Mouse (Mus musculus) left cerebral cortex, postnatal 4 days (tissue): Measurements from ENCODE around the gene Serpind1. TPM values are rescaled to one million over a fixed set of nuclear protein-coding genes. Genes with fewer than 3 reads are reported as not detected.
A peak's percentile ranks its signal among the peaks of the same experiment; 100 is the strongest.

Experiments
- DNase-seq: peaks from one replicate; pipeline ENCODE4 v3.0.0-alpha.2; 2022
- intact Hi-C: fragments of 180-260 bp; cut with DNase I; formaldehyde crosslinking; loops from one replicate; pipeline ENCODE4 v1.15.1; 2025
- total RNA-seq, 2 experiments: library from RNA; stranded (reverse); gene quantifications; 2 replicates each; pipeline ENCODE4 v1.2.3; 2021

The Serpind1 gene
- total RNA-seq = 1 to 10 TPM; 2.7 to 2.8 TPM

DNA sequence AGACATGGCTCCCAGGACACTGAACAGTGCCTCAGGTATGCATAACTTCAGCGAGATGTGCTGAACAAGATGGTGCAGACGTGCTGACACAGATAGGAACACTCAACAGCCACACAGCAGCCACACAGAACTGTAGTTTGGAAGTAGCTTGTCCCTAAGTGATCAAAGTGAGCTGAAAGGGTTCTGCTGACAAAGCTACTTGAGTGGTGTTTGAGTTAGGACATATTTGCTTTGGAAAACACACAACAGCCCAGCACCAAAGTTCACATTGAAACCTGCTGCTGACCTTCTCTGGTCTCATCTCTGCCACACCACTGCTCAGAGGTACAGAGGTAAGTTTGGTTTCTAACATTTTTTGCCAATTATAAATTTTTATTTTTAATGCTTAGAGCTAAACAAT is at the start of gene Serpind1:
TSS of gene Serpind1 (plus strand) at position 256 of the 400 bp plus-strand sequence.
- intact Hi-C loops = no loop called here

DNA sequence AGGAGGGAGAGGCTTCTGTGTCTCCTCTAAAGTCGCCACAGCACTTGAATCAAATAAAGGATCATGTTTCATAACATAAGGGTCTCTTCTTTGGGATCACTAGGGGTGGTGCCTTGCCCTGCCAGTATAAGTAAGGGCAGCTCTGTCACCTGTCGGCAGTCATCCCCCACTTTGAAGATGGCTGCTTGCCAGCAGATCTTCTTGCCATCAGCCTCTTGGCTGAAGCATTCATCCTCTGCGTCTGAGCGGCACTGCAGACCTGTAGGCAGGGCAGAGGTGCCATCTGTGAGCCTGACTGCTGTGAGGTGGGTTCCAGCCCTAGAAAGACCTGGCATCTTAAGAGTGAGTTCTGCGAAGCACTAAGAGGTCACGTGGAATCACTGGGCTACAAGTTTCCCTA is 48.0 kb upstream of the Serpind1 start:
- no peak for DNase-seq
- intact Hi-C loops = no loop called here

More for the DNA sequence above, at the start of gene Serpind1:
- DNase-seq = no peak

DNA sequence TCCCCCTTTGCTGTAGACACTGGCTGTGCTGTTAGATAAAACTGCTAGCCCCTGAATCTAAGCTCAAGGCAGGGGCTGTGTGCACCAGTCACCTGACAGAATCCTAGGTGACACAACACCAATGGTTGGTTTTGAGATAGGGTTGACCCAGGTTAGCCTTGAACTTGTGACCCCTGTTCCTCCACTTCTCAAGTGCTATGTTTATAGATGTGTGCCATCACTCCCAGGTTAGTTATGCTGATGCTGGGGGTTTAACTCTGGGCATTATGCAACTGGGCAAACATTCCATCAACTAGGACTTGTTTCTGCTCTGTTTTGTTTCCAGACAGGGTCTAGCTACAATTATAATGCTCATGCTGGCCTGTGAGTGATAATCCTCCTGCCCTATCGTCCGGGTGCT is 44.1 kb upstream of the Serpind1 start:
- DNase-seq = no peak
- intact Hi-C loops = no loop called here

DNA sequence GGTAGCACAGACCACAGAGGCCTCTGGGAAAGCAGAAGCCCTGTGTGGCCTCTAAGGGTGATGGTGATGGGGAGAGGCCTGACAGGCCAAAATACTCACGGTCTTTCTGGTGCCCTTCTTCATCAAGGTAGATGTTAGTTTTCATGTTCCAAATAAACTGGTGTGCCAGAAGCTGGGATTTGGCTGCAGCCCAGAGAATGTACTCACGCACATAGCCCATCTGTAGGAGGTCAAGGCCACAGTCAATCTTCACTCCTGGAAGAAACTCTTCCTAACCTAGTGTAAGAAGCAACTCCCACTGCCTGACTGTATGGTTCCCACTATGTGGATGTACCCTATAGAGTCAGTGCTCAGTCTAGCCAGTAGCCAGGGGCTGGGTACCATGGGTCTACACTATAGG is 40.2 kb upstream of the Serpind1 start:
- no peak for DNase-seq
- intact Hi-C loops = no loop called here

DNA sequence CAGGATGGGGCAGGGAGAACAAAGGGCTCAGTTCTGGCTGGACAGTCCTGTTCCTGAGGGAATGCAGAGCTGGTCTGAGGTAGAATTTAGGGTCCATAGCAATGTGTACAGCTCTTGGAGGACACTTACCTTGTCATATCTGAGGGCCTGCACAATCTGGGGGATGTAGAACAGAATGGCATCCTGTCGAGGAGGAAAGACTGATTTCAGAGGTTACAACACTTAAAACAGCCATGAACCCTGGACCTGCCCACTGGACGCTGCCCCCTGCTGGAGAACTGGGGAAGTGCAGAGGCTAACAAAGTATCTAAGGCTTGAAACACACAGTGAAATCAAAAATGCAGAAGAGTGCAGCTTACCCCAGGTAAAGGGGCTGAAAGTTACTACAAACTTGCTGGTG is 38.4 kb upstream of the Serpind1 start:
- intact Hi-C loops = no loop called here
- DNase-seq = peak; percentile 78

DNA sequence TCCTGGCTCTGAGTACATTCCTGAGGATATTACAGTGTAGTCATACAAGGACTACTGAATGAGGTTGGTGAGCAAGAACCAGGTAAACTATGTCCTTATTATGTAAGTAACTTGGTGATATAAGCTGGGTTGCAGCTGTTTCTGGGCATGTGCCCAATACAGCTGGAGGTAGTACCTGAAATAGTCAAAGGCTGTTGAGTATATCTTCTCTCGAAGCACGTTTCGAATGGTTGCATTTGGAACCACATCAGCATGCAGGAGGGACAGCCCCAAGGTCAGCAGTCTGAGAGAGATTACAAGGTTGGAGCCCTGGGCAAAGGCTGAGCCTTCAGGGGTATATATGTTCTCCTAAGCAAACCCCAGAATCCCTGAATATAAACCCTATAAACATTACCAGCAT is 30.4 kb upstream of the Serpind1 start:
- intact Hi-C loops = no loop called here
- DNase-seq = no peak

DNA sequence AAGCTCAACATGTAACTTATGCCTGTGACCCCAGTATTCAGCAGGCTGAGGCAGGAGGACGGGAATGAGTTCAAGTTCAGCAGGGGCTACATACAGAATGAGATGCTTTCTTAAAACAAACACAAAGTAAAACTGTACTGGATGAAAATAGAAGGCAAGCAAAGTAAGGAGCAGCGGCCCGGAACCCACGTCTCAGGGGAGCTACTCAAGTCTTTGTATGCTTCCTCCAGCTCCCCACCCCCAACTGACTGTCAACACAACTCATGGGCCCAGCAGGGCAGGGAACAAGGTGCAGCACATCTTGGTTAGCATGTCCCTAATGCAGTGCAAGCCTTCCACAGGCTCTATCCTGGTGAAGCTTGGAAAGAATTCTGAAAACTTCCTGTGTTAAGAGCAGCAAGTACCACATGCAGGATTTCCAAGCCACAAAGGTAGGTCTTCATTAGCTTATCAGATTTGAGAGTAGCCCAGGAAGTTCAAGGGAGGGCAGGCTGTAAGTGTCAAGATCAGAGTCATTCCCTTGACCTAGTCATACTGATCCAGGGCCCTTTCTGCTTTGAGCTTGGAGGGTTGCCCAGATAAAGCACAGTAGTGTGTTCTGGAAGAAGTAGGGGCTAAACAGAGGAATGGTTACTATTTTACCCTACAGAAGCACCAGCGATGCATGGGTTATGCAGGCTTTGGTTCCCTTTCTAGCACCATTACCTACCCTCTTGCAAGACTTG is 27.5 kb upstream of the Serpind1 start:
- DNase-seq = no peak
- intact Hi-C loops = no loop called here

DNA sequence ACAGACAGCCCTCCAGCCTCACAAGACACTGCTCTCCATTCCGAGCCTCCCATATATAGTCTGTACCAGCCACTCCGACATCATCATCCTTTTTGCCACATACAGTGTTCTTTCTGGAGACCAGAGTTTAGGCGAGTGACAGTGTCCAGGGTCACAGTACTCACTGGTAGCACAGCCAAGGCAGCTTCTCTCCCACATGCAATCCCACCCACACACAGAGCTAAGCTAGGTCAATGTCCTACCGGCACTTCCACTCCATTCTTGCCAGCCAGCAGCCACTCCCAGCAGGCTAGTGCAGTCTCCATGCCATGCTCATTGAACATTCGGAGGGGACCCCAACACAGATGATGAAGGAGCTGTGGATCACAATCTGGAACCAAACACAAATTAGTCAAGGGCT is 23.7 kb upstream of the Serpind1 start:
- no peak for DNase-seq
- intact Hi-C loops = no loop called here

DNA sequence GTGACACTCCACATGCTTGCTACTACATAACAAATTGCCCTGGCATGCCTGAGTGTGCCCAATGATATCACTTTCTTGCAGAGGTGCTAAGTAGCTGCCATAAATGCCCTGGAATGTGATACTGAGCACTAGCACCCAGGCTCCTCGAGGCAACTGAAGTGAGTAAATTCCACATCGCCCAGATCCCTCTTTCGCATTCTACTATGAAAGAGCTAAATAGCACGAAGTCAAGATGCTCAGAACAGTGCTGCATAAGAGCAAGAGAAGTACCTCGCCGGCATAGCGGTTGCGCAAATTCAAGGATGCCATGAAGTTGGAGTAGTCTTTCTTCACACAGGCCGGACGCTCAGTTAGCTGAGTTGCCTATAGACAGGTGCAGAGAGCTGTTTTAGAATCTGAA is 22.1 kb upstream of the Serpind1 start:
- no peak for DNase-seq

DNA sequence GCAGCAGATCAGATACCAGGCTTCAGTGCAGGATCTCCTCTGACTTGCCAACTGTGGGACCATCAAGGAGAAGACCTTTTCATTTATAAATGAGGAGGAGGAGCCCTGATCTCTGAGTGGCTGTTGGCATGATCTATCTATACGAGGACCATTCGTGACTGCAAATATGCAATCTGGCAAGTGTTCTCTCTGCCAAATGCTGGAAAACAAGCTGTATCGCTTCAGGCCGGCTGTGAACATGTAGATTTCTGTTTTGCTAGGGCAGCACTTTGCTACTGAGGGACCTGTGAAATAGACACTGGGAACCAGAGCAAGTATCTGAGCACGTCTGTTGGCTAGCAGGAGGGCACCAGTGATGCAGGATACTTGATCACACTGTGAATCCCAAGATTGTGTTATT is 18.6 kb upstream of the Serpind1 start:
- no peak for DNase-seq
- intact Hi-C loops = no loop called here

More for the DNA sequence above, 22.1 kb upstream of the Serpind1 start:
- intact Hi-C loops = no loop called here

DNA sequence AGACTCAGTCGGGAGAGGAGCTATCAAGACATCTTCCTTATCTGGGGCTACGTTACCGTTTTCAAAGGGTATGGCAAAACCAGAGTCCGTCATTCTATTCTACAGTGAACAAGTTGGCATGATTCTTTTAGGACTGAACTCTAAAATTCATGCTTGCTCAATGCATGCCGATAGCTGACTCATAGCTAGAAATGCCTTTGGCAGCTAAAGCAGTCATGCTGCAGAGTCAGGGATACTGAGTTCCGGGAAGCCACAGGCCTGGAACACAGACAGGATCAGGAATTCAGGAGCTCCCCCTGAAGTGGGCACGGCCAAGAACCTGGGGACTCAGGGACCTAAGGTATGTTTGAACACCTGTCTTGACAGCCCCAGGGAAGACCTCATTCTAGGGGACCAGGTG is 14.6 kb upstream of the Serpind1 start:
- intact Hi-C loops = no loop called here
- DNase-seq = no peak

DNA sequence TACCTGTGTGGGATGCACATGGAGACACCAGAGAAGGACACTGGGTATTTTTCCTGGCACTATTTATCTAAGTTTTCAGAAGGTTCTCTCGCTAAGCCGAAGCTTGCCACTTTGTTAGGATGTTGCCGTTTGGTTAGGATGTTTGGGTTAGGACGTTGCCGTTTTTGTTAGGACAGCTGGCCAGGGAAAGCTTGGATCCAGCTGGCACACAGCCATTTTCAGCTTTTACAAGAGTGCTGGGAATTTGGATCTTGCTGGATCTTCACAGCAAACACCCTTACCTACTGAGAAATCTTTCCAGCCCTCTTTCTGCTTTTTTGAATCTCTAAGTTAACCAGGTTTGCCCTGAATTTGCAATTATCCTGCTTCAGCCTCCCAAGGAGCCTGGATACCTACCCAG is 9.7 kb upstream of the Serpind1 start:
- peak; percentile 6 for DNase-seq
- intact Hi-C loops = no loop called here

DNA sequence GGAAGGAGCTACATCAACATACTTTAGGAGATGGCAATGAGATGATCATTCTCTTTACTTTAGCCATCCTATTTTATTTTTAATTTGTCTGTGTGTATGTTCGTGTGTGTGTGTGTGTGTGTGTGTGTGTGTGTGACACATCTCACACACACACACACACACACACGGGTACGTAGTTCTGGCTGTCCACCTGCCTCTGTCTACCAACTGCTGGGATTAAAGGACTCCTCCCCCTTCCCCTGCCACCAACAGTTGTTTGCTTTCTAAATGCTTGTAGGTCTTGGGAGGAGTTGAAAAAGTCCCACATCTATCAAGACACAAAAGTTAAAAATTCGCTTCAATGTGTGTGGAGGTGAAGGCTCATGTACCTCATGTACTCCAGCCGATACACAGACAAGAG is 6.4 kb upstream of the Serpind1 start:
- no peak for DNase-seq
- intact Hi-C loops = no loop called here

DNA sequence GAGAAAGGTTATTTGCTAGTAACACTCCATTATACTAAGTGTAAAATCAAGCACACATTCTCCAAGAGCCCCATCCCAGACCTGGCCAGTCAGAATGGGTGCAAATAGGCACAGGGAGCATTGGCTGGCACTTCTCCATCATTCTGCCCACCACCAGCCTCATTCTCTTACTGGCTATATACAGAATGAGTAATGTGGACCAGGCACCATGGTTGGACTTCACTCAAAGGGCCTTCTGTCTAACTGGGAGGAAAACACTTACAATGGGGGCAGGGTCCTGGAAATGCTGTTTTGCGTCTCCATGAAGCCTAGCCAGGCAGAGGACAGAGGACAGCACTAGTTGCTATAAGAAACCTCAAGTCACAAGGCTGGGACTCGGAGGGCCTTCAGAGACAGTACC is 5.1 kb upstream of the Serpind1 start:
- intact Hi-C loops = no loop called here

DNA sequence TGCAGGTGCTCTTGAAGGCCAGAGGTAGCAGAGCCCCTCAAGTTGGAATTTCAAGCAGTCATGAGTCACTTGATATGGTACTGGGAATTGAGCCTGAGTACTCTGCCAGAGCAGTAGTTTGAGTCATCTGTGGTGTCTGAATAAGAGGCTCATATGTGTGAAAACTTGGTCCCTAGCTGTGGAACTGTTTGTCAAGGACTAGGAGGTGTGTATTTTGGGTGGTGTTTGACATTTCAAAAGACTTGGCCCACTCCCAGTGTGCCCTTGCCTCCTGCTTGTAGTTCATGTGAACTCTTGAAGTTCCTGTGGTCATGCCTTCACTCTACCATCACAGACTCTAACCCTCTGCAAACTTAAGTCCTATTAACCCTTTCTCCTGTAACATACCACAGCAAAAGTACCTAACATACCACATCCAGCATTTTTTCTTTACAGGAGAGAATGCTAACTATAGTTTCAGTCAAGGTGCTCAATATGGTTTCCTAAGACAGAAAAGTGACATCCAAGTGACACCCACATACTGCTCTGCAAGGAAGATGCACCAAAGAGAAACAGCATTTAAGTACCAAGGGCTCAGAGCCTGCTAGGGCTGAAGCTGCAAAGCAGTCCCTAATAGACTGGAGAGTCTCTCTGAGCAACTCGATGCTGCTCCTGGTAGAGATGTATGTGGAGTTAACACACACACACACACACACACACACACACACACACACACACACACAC is 1.2 kb upstream of the Serpind1 start:
- intact Hi-C loops = no loop called here
- DNase-seq = no peak

More for the DNA sequence above, 5.1 kb upstream of the Serpind1 start:
- DNase-seq = no peak

DNA sequence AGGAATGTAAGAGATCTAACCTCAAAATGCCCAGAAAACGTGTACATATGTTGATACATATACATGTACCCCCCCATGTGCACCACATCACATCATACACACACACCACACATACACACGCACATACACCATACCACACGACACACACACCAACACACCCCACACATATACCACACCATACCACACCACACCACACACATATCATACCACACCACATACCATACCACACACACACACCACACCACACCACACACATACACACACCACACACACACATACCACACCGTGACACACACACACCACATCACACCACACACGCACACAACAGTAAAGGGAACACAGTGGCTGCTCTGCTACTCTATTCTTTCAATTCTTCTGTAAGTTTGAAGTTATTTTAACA is 684 bp downstream of the Serpind1 start:
- DNase-seq = no peak
- intact Hi-C loops = no loop called here

DNA sequence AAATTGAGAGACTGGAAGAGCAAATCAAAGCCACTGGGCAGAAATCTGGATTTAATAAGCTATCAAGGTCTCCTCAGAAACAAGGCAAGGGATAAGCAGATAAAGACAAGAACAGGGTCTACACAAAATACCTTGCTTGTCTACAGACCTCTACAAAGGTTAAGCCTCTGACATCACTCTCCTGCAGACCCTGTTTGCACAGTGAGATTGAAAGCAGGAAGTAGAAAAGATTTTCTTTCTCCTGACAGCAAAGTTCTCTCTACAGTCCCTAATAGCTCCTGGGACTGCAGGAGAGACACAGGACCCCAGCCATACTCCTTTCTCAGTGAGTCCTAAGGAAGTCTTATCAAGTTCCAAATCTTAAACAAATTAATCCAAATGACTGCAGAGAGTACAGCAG is 3.4 kb downstream of the Serpind1 start:
- DNase-seq = no peak
- intact Hi-C loops = no loop called here

DNA sequence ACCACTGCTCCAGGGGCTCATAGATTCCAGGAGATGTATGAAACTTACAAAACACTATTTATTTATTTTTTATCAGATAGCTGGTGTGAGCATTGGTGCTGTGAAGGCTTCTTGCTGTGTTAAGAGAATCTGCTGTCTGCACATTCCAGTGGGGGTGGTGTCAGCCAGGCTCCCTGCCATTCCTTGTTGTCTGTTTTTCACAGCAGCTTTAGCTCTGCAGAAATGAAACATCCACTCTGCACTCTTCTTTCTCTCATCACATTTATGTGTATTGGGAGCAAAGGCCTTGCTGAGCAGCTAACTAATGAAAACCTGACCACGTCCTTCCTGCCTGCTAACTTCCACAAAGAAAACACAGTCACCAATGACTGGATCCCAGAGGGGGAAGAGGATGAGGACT is 4.9 kb downstream of the Serpind1 start:
- intact Hi-C loops = no loop called here
- no peak for DNase-seq

DNA sequence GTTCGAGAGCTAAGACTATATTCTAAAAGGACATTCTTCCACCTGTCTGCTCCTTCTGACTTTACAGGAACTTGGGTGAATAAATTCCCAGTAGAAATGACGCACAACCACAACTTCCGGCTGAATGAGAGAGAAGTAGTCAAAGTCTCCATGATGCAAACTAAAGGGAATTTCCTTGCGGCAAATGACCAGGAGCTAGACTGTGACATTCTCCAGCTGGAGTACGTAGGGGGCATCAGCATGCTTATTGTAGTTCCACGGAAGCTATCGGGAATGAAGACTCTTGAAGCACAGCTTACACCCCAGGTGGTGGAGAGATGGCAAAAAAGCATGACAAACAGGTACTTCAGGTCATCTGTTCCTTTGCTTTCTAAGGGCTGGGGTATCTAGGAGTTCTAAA is 8.5 kb downstream of the Serpind1 start:
- intact Hi-C loops = no loop called here
- DNase-seq = no peak

DNA sequence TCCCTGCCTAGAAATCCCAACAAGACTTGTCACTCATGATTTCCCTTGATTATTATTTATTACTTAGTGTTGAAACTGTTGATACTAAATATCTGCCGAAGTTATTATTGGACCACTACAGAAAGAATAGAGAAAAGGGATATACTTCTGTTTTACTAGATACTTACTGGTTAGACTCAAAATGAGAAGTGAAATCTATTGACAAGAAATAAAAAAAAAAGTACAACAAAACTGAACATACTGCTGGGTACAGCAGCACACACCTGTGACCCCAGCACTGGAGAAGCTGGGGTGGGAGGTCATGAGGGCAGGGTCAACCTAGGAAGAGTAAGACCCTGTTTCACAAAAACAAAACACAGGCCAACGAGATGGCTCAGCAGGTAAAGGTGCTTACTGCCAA is 9.5 kb downstream of the Serpind1 start:
- DNase-seq = no peak
- intact Hi-C loops = no loop called here

DNA sequence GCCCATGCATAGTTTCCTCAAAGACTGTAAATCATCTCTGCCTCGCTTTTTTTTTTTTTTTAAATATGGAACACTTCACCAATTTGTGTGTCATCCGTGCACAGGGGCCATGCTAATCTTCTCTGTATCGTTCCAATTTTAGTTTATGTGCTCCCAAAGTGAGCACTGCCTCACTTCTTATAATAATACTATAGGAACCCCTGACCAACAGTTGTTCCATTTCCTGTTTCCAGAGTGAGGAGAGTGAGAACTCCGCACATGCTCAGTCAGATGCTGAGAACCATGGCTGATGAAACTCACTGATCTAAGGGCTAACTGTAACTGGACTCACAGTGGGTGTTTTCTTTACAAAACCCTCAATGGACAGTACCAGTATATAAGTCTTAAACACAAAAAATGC is 10.7 kb downstream of the Serpind1 start:
- DNase-seq = no peak
- intact Hi-C loops = no loop called here

DNA sequence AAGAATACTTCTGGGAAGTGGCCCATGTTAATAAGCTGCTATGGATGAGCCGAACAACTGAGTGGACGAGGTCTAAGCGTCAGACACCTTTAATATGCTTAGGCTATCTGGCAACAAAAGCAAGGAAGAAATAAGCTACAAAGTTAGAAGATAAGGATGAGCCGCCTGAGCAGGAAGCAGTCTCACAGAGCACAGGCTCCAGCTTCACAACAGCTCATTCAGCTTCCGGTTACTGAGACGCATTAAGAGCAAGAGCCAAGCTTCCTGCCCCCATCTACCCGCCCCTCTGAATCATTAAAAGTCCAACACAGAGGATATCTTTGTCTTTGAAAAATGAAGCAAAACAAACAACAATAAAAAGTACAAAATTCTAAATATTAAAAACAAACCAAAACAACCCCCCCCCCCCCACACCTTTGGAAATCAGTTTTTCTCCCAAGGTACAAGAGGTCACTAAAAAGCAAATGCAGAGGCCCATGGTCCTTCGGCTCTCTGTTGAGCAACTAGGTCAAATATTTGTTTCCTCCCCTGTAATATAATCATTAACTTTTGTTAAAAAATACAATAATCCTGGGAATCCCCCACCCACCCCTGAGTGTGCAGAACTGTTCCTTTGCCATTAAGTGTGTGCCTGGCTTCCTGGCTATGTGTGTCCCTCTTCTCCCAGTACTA is 14.1 kb downstream of the Serpind1 start:
- DNase-seq = no peak
- intact Hi-C loops = no loop called here
